Mouse (Mus musculus): ENCODE measurements around the gene Arl4c. TPM values are rescaled to one million over a fixed set of nuclear protein-coding genes. Genes with fewer than 3 reads are reported as not detected.

The Arl4c gene
- polyA plus RNA-seq, 1 experiment, result 5.2 TPM

- peak; percentile 34 for DNase-seq (ENCODE audit: low spot score)
Measured at GRCm38 (mm10) chr1:88700961-88701861, 810 bp downstream of the Arl4c start.

- DNase-seq (ENCODE audit: low spot score), result no peak
Measured at GRCm38 (mm10) chr1:88699856-88700791, 1.9 kb downstream of the Arl4c start.

GRCm38 (mm10) chr1:88699401-88699800 lies 2.6 kb downstream of the Arl4c start:
- no peak for DNase-seq (ENCODE audit: low spot score)

DNA sequence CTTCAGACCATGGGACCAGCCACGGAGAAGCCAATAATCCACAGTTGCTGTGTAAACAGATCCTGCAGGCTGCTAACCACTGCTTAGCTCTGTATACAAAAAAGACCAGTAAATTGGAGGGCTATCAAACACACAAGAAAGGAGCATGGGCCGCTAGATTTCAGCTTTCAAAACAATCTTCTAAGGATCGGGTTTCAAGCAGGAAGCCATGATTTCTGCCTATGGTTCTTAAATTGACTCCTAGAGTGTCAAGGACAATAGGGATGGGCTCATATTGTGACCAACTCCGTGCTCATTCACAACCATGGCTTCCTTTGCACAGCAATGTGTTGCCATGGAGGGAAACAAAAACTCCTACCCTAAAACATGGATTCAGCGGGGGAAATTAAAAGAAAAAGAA lies 3.1 kb downstream of the Arl4c start:
- DNase-seq (ENCODE audit: low spot score), result no peak

DNA sequence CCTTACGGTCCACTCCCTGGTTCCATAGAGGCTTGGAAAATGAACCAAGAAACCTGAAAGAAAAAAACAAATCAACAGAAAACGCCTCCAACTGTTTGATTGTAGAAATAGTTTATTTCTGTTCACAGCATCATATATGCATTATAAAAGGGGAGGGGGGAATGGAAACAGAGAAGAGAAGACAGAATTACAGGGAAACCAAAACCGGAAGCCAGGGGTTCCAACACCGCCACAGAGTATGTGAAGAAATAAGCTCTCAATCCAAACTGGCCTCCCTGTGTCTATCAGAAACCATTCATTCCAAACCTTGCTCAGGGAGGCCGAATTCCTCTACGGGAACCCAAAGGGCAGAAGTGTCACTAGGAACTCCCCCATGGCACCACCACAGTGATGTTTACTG lies 3.9 kb downstream of the Arl4c start:
- DNase-seq (ENCODE audit: low spot score), result no peak

DNA sequence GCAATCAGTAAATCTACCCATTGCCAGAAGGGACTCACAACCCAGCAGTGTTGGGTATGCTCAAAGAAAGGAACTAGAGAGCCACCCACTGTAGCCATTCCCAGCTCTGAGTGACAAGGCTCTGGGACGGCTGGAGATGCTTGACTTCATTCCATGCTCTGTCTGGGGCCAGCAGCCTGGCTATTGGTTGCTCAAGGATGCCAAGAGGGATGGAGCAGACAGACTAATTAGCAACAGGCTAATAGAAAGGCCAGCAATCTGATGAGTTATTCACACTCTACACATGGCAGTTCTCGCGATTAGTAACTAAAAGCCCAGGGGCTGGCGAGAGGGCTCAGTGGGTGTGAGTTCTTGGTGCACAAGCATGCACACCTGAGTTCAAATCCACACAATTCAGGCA lies 5.6 kb downstream of the Arl4c start:
- DNase-seq (ENCODE audit: low spot score), result no peak

DNA sequence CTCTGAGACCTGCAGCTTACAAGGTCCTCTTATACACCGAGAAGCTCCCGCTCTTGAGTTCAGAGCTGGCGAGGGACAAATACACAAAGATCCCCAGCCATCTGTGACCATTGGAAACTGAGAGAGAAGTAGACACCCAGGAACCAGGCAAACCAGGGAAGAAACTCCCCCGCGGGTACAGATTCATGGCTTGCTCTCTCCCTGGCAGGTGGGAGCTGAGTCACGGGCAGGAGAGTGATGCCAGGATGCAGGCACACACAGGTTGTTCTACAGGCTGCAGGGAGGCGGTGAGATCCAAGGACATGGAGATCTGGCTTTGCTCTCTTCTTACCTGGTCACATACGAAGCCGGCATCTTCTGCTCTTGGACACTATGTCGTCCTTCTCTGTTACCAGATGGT lies 7.7 kb downstream of the Arl4c start:
- no peak for DNase-seq (ENCODE audit: low spot score)

DNA sequence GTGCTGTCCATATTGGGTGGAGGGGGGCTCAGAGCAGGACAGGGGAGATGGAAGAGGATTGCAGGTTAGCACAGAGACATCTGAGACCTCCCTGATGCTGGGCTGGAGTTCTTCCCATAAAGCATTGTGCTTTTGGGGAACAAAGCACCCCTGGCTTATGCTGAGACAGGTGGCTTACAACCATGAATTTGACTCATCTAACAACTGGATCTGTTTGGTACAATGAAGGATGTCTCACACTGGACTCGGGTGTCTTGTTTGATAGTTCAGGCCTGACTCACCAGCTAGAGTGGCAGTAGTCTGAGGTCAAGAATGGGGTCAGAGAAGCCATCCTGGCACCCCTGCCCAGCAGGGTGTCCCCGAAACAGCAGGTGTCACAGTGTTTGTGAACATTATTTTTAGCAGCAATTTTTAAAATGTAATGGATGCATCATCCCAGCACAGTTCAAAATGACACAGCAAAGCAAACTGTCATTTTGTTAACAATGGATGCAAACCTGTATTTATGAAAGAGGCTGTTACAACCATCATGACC lies 9.7 kb downstream of the Arl4c start:
- DNase-seq (ENCODE audit: low spot score), result no peak

GRCm38 (mm10) chr1:88690601-88691000 lies 11.4 kb downstream of the Arl4c start:
- no peak for DNase-seq (ENCODE audit: low spot score)

DNA sequence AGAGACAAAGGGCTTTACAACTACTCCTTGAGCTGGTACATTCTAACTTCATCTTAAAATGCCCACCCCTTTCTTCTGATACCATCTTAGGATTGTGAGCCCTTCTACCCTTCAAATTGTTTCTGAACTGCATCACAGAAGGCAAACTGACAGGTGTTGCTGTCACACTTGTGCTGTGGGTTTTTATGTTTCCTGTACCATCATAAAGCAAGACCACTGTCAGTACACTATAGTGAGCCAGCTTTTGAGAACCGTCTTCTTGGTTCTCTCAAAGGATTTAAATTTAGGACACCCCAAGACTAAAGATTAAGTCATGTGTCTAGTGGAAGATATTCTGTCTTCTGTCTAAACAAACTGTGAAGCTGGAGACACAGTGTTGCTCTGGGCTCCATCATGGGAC lies 17.3 kb downstream of the Arl4c start:
- DNase-seq (ENCODE audit: low spot score), result no peak

GRCm38 (mm10) chr1:88681596-88681995 lies 20.4 kb downstream of the Arl4c start:
- no peak for DNase-seq (ENCODE audit: low spot score)

DNA sequence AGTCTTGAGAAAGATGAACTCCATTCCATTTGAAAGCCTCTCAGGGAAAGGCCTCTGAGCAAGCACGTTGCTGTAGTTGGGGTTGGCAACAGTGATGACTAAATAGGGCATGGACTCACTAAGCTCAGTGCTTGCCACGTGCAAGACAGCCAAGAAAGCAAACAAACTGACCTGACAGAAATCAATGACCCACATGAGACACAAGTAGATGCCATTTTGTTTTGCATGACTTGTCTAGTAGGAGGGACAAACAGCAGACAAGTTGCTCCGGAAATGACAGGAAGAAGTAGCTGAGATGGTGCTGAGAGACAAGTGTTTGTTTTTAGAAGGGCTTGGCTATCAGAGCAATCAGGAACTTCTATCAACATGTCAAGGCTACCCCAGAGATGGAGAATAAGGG lies 21.2 kb downstream of the Arl4c start:
- no peak for DNase-seq (ENCODE audit: low spot score)

GRCm38 (mm10) chr1:88678231-88678739 lies 23.7 kb downstream of the Arl4c start:
- no peak for DNase-seq (ENCODE audit: low spot score)

- DNase-seq (ENCODE audit: low spot score), result no peak
Measured at GRCm38 (mm10) chr1:88670807-88671206, 31.2 kb downstream of the Arl4c start.

DNA sequence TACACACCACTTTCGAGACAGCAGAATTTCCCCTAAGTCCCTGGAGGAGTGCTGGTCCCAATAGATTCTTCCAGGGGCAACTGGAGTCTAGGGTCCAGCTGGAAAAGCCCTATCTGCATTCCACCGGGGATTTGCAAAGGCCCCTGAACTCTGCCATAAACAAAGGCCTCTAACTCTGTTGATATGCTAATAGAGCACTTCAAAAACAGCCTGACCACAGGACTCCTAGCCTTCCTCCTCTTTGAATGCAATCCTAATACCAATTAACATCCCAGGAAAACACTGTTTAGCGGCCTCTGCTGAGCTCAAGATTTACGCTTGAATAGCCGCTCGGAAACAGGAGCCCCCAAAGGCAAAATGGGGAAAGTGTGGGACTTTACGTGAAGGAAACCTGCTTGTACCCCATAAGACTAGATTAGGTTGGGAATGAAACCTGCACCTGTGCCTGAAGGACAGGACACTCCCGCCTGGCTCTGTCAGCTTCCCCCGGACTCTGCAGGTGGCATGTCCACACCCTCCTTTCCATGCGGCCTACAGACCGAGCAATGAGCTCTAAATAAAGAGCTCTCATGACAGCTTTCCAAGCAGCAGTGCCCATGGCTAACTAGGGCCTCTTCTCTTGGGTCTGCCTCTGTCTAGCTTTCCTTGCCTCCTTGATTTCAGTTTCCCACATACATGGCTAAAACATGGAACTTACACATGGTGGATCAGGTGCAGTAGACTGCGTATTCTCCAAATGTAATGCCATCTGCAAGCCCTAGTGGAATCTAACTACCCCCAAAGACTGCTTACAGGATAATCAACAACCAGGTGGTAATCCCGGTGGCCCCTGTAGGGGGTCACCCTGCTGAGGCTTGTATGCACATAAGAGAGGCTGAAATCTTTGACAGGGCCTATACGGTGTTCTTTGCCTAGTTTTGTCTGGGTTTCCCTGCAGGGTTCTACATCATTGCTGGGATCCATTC lies 32.9 kb downstream of the Arl4c start:
- DNase-seq (ENCODE audit: low spot score), result no peak

GRCm38 (mm10) chr1:88668353-88668752 lies 33.7 kb downstream of the Arl4c start:
- no peak for DNase-seq (ENCODE audit: low spot score)

GRCm38 (mm10) chr1:88664623-88665022 lies 37.4 kb downstream of the Arl4c start:
- DNase-seq (ENCODE audit: low spot score), result no peak

DNA sequence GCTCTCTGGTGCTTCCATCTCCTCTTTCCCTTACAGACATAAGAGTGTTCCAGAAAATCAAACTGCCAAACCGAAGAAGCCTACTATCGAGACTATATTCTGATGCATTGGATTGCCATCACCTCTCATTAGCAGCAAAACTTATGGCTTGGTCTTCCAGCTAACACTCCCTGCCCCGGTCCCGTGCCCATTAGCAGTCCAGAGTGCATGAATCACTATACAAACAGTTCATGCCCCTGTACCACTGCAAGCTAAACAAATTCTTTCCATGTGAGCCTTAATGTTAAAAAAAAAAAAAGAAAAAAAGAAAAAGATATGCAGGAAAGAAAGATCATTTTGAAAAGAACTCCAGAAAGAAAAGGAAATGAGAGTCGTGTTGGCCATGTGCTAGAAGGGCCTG lies 39.3 kb downstream of the Arl4c start:
- no peak for DNase-seq (ENCODE audit: low spot score)

GRCm38 (mm10) chr1:88661209-88661608 lies 40.8 kb downstream of the Arl4c start:
- DNase-seq (ENCODE audit: low spot score), result no peak

DNA sequence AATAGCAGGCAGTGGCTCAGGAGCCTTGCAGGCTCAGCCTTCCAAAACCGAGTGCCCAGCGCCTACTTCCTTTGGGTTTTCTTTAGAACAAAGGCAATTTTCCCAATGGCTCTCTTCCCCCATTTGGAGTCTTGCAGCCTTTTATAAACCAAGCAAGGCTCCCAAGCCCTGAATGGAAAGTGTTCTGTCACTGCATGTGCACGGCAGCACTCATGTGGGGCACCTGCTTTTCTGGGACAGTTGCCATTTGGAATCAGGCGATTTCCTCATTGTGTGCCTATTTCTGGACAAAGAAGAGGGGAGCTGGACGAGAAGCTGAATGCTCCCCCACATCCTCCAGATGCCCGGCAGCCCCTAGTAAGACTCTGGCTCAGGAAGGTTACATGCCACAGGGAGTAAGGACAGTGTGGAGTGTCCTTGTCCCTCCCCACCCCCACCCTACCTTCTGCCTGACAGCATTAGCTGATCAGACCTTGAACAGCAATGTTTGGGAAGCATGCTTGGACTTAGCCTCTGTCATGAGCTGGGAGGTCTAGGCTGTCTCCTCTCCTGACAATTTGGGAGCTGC lies 43.6 kb downstream of the Arl4c start:
- DNase-seq (ENCODE audit: low spot score), result no peak

DNA sequence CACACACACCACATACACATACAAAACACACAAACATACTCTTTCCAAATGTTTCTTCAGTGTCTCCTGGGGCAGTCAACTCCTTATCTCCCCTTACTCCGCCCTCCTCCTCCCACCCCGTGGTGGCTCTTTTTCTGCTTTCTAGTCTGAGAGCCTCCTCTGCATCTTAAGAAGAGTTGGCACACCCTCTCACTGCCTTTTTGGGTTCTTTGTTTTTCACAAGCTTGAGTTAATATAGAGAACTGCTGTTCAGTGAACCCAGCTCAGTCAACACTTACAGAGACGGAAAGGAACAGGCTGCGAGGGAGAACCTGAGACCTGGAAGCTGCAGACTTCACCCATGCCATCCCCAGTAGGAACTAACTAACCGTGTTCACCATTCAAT lies 45.9 kb downstream of the Arl4c start:
- no peak for DNase-seq (ENCODE audit: low spot score)
